Mouse (Mus musculus) cortical plate, adult 2 months (tissue): Measurements from ENCODE around the gene Noxa1. TPM values are rescaled to one million over a fixed set of nuclear protein-coding genes. Genes with fewer than 3 reads are reported as not detected.

Source experiments
- H3K27ac ChIP-seq: fragments of 200-500 bp; 2 replicates; pipeline ENCODE4 v1.5.1; 2012; ENCODE audit warnings: low read length, control low read depth, inconsistent platforms; ENCODE audit not compliant: insufficient read depth
- H3K4me1 ChIP-seq: fragments of 200-500 bp; 2 replicates; pipeline ENCODE4 v1.6.1; 2011; ENCODE audit warnings: low read length; ENCODE audit not compliant: control insufficient read depth, insufficient read depth
- H3K4me3 ChIP-seq: fragments of 200-500 bp; 2 replicates; pipeline ENCODE4 v1.5.1; 2011; ENCODE audit warnings: mild to moderate bottlenecking, low read length, control low read depth; ENCODE audit not compliant: insufficient read depth
- CTCF ChIP-seq: fragments of 200-500 bp; IDR thresholded peaks from 2 replicates; pipeline ENCODE4 v1.5.1; 2011; ENCODE audit warnings: mild to moderate bottlenecking, control low read depth, low read length; ENCODE audit not compliant: insufficient read depth; ENCODE audit errors: extremely low read depth
- POLR2A ChIP-seq: fragments of 200-500 bp; IDR thresholded peaks from 2 replicates; pipeline ENCODE4 v1.6.1; 2011; ENCODE audit warnings: mild to moderate bottlenecking, low read length, control low read depth; ENCODE audit not compliant: insufficient read depth; ENCODE audit errors: extremely low read depth
- polyA plus RNA-seq: library from polyadenylated mRNA; depleted of rRNA; stranded (reverse); fragments of >200 nt; gene quantifications from 2 replicates; pipeline ENCODE4 v1.2.3, GENCODE M21; 2012

Gene Noxa1
- polyA plus RNA-seq, 1 experiment: not detected

DNA sequence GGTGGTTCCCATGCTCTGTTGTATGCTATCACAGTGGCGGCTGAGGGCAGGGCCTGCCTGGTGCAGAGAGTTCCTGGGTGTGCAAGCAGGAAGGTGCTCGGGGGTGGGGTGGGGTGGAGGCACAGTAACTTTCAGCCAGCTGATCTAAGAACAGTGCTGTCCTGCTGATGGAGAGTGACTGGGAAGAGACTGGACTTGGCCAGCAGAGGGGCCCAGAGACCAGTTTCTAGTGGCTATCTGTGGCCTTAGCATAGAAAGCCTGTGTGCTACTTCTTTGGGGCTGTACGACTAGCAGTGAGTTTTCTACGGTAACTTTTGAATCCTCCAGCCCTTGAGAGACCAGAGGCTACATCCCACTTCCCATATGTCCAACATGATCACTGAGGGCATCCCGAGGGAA lies 4.0 kb upstream of the Noxa1 start:
- peaks cover 3% of the 10 kb centered on the region; the same call in 1 of the 2 replicates for H3K4me1 ChIP-seq
- no peak overlapping the region for H3K27ac ChIP-seq
- H3K4me3 ChIP-seq: no peak overlapping the region
- TF ChIP-seq CTCF (peak; percentile 59), POLR2A (no peak)

DNA sequence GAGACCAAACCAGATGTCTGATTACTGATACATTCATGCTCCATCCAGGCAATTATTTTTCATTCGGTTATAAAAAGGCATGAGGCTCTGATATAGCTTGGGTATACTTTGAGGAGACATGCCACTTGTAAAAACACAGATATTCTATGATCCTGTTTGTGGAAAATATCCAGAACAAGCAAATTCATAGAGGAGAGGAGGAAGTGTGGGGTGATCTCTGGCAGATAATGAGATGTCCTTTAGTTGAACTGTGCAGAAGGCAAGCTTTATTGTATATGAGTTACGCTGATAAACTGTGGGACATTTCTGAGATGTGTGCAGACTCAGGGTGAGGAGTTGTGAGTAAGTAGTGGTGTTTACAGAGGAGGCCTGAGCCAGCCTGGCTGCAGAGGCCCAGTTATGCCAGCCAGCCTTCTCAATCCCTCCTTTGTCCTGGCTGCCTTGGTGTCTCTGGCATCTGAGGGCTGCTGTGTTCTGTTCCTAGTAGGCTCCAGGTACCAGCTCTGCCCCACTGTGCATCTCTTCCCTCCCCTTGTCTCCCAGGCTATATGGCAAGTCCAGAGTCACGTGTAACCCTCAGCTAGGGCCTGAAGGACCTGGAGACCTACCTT lies 3.2 kb upstream of the Noxa1 start:
- H3K4me1 ChIP-seq: peaks cover 3% of the 10 kb centered on the region; the same call in 1 of the 2 replicates
- no peak overlapping the region for H3K4me3 ChIP-seq
- TF ChIP-seq CTCF: no peak
- no peak for TF ChIP-seq POLR2A
- 0 out of 2 replicates have a peak overlapping the region, but pooled peaks have one; percentile 24 for H3K27ac ChIP-seq

DNA sequence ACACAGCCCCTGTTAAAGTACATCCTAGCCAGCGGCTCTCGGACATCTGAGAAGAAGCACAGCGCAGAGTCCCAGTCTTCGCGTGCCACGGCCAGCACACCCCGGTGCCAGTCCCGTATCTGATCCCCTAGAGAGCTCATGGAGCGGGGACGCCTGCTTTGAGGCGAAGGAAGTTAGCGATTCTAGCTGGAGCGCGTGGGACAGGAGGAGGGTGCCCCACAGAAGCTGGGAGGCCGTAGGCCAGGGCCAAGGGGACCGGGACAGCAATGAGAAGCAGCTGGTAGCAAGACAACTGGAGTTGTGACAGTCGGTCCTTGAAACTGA lies 202 bp downstream of the Noxa1 start:
- no peak overlapping the region for H3K4me3 ChIP-seq
- peaks cover 3% of the 10 kb centered on the region; the same call in 1 of the 2 replicates for H3K4me1 ChIP-seq
- no peak overlapping the region for H3K27ac ChIP-seq
- TF ChIP-seq POLR2A (no peak), CTCF (no peak)

DNA sequence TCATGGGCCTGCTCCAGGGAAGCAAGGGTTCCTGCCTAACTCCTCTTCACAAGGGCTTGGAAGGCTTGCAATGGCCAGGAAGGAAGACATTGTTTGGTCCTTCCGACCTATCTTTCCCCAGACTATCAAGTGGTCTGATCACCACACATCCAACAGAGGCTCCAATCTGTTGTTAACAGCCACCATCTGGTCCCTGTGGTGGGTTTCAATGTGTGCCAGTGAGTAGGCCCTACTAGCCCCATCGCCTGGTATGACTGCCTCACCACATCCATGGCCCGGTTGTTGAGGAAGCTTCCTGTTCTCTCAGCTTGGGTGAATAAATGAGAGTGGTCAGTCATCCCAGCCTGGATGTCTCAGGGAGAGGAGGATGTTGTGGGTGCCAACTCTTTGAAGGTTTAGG lies 6.3 kb downstream of the Noxa1 start:
- Histone ChIP-seq H3K27ac (no peak overlapping the region), H3K4me1 (no peaks in the 10 kb centered on the region), H3K4me3 (no peak overlapping the region)
- TF ChIP-seq POLR2A: no peak
- no peak for TF ChIP-seq CTCF

DNA sequence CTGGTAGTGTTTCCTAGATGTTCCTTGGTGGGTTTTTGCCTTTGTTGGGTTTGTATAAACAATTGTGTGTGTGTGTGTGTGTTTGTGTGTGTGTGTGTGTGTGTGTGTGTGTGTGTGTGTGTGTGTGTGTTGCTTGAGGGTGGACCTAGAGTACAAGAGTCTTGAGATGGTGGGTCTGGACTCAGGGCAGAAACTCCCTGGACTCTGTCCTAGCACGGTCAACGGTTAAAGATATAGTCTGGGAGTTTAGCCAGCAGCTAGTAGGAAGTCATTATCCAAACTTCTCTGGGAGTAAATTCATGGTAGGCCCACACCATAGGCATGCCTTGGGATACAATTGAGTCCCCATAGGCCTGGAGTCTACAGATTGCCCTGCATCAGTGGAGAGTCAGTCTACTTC lies 7.1 kb downstream of the Noxa1 start:
- no peak overlapping the region for H3K27ac ChIP-seq
- no peak overlapping the region for H3K4me3 ChIP-seq
- no peaks in the 10 kb centered on the region for H3K4me1 ChIP-seq
- TF ChIP-seq CTCF: no peak
- no peak for TF ChIP-seq POLR2A

DNA sequence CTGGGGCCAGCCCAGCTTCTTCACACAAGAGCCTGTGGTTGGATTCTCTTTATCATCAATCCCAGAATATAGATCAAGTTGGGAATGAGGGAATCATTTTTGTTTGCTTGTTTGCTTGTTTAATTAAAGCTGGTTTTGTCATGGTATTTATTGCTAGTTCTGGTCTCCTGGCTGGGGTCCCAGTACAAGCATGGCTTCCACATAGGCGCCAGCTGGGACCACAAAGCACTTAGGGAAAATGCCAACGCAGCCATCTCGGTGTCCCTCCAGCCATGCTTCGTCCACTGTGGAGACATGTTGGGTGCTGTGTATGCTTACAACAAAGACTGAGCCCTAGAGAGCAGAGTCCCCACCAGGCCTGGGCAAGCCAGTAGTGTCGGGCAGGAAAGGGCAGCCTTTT lies 9.4 kb downstream of the Noxa1 start:
- no peak for TF ChIP-seq CTCF
- no peak for TF ChIP-seq POLR2A
- Histone ChIP-seq H3K4me3 (no peak overlapping the region), H3K27ac (no peak overlapping the region), H3K4me1 (no peaks in the 10 kb centered on the region)

DNA sequence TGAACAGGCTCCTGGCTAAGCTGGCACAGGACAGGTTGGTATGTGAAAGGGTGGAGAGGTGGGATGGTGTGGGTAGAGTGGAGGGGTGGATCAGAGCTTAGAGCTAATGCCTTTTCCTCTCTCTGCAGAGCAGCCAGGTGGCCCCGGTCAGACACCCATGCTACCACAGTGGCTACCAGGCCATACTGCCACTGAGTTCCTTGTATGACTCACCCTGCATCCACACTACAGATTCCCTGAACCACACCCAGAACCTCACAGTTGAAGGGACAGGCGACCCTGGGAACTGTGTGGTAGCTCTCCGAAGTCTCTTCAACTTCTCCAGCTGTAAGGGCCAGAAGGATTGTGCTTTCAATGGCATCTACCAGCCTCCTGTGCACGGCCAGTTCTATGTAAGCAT lies 11.3 kb downstream of the Noxa1 start:
- TF ChIP-seq POLR2A: no peak
- no peak for TF ChIP-seq CTCF
- Histone ChIP-seq H3K27ac (no peak overlapping the region), H3K4me1 (no peaks in the 10 kb centered on the region), H3K4me3 (no peak overlapping the region)

DNA sequence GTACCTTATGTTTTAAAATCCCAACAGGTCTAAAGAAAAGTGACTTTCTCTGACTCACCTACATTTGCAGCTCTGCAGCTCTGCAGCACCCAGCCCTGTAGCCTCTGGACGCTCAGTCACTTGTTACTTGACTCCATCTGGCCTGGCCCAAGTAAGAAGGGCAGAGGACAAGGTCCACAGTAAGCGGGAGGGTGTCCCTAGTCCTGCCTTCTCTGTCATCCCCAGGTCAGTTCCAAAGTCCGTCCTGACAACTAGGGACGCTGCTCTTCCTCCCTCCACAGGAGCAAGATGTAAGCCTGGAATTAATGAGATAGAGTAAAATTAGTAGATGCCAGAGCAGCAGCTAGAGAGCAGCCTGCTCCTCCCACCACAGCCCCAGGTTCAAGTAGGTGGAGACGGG lies 14.9 kb downstream of the Noxa1 start, which contains the start of gene Entpd8:
Entpd8 (plus strand) TSS at position 229 of the 400 bp plus-strand sequence.
- Histone ChIP-seq H3K27ac (no peak within 1 kb of the TSS), H3K4me3 (no peak within 1 kb of the TSS), H3K4me1 (no peaks in the 10 kb centered on the region)
- TF ChIP-seq CTCF: no peak
- no peak for TF ChIP-seq POLR2A

DNA sequence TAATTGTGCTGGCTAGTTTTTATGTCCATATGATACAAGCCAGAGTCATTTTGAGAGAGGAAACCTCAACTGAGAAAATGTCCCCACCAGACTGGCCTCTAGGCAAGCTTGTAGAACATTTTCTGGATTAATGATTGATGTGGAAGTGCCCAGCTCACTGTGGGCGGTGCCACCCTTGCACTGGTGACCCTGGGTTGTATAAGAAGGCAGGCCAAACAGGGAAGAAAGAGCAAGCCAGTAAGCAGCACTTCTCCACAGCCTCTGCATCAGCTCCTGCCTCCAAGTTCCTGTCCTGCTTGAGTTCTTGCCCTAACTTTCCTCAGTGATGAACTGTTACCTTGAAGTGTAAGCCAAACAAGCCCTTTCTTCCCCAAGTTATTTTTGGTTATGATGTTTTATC lies 16.0 kb downstream of the Noxa1 start:
- no peak overlapping the region for H3K4me3 ChIP-seq
- TF ChIP-seq POLR2A (no peak), CTCF (no peak)

DNA sequence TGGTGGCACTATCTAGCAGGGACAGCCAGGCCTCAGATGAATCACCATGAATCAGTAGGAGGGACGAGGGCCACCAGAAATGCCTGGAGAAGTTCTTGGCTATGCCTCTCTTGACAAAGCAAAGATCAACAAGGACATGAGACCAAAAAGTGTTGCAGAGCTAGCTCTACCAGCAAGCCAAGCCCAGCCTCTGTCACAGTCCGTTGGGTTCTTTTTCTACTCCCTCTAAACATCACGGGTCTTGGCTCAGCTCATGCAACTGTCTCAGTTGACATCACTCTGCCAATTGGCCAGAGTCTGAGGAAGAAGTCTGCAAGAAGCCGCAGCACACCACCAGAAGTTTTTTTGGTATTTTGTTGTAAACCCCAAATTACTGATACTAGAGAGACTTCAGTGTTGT lies 19.4 kb downstream of the Noxa1 start:
- H3K27ac ChIP-seq: no peak overlapping the region
- H3K4me3 ChIP-seq: no peak overlapping the region
- H3K4me1 ChIP-seq: no peaks in the 10 kb centered on the region
- TF ChIP-seq CTCF (no peak), POLR2A (no peak)

More for the DNA sequence above, 16.0 kb downstream of the Noxa1 start:
- Histone ChIP-seq H3K4me1 (no peaks in the 10 kb centered on the region), H3K27ac (no peak overlapping the region)
